Mouse (Mus musculus): ENCODE results near the gene Slc2a1. TPM values are rescaled to one million over a fixed set of nuclear protein-coding genes. Genes with fewer than 3 reads are reported as not detected.

The Slc2a1 gene
- polyA plus RNA-seq, 1 experiment: 47.7 TPM

- WGBS: 94% methylated on average over 5 of the region's 5 CpGs
- Histone ChIP-seq H3K27ac (ENCODE audit: insufficient read depth, low read length) (no peak overlapping the region), H3K27me3 (ENCODE audit: control insufficient read depth, insufficient read depth, low read length) (no peaks in the 10 kb centered on the region), H3K36me3 (ENCODE audit: control insufficient read depth, insufficient read depth, low read length) (peaks cover 8% of the 10 kb centered on the region), H3K4me3 (ENCODE audit: extremely low read depth, insufficient read depth, insufficient read length) (no peak overlapping the region), H3K4me1 (ENCODE audit: control insufficient read depth, insufficient read depth, insufficient read length) (peaks cover 6% of the 10 kb centered on the region; the same call in 1 of the 2 replicates)
- DNase-seq (ENCODE audit: low read depth in 1 of 2, low spot score in 2 of 2): no peak
- no peak for TF ChIP-seq CTCF (IDR thresholded peaks at IDR 0.05; ENCODE audit: extremely low read depth, insufficient read depth, insufficient read length, insufficient replicate concordance)
- TF ChIP-seq POLR2A (IDR thresholded peaks at IDR 0.05; ENCODE audit: low read depth, low read length): no peak
These were observed 9.1 kb downstream of the Slc2a1 start for GRCm38 (mm10) chr4:119117571-119117970.

- H3K4me3 ChIP-seq (ENCODE audit: extremely low read depth, insufficient read depth, insufficient read length): no peak overlapping the region
- H3K27me3 ChIP-seq (ENCODE audit: control insufficient read depth, insufficient read depth, low read length): no peaks in the 10 kb centered on the region
- H3K4me1 ChIP-seq (ENCODE audit: control insufficient read depth, insufficient read depth, insufficient read length): peaks cover 4% of the 10 kb centered on the region; the same call in 1 of the 2 replicates
- peaks cover 7% of the 10 kb centered on the region for H3K36me3 ChIP-seq (ENCODE audit: control insufficient read depth, insufficient read depth, low read length)
- no peak for TF ChIP-seq POLR2A (IDR thresholded peaks at IDR 0.05; ENCODE audit: low read depth, low read length)
- no peak for TF ChIP-seq CTCF (IDR thresholded peaks at IDR 0.05; ENCODE audit: extremely low read depth, insufficient read depth, insufficient read length, insufficient replicate concordance)
- WGBS: 45% methylated on average over 4 of the region's 4 CpGs
- no peak for DNase-seq (ENCODE audit: low read depth in 1 of 2, low spot score in 2 of 2)
- peak overlapping the region; percentile 44 for H3K27ac ChIP-seq (ENCODE audit: insufficient read depth, low read length)
These were observed 10.2 kb downstream of the Slc2a1 start for GRCm38 (mm10) chr4:119118659-119119077.

- 0 out of 2 replicates have a peak overlapping the region, but pooled peaks have one; percentile 13 for H3K27ac ChIP-seq (ENCODE audit: insufficient read depth, low read length)
- TF ChIP-seq CTCF (IDR thresholded peaks at IDR 0.05; ENCODE audit: extremely low read depth, insufficient read depth, insufficient read length, insufficient replicate concordance) (no peak), POLR2A (IDR thresholded peaks at IDR 0.05; ENCODE audit: low read depth, low read length) (no peak)
- no peak for DNase-seq (ENCODE audit: low read depth in 1 of 2, low spot score in 2 of 2)
- H3K36me3 ChIP-seq (ENCODE audit: control insufficient read depth, insufficient read depth, low read length): peaks cover 9% of the 10 kb centered on the region
- H3K4me3 ChIP-seq (ENCODE audit: extremely low read depth, insufficient read depth, insufficient read length): no peak overlapping the region
- 85% methylated on average over 5 of the region's 5 CpGs for WGBS
- peaks cover 4% of the 10 kb centered on the region; the same call in 1 of the 2 replicates for H3K4me1 ChIP-seq (ENCODE audit: control insufficient read depth, insufficient read depth, insufficient read length)
- no peaks in the 10 kb centered on the region for H3K27me3 ChIP-seq (ENCODE audit: control insufficient read depth, insufficient read depth, low read length)
These were observed 10.8 kb downstream of the Slc2a1 start for GRCm38 (mm10) chr4:119119354-119119753.

GRCm38 (mm10) chr4:119120095-119120494 is 11.6 kb downstream of the Slc2a1 start:
- H3K4me1 ChIP-seq (ENCODE audit: control insufficient read depth, insufficient read depth, insufficient read length): peaks cover 10% of the 10 kb centered on the region; the same call in 1 of the 2 replicates
- no peaks in the 10 kb centered on the region for H3K27me3 ChIP-seq (ENCODE audit: control insufficient read depth, insufficient read depth, low read length)
- TF ChIP-seq CTCF (IDR thresholded peaks at IDR 0.05; ENCODE audit: extremely low read depth, insufficient read depth, insufficient read length, insufficient replicate concordance) (no peak), POLR2A (IDR thresholded peaks at IDR 0.05; ENCODE audit: low read depth, low read length) (no peak)
- WGBS: 94% methylated on average over 6 of the region's 6 CpGs
- peaks cover 9% of the 10 kb centered on the region for H3K36me3 ChIP-seq (ENCODE audit: control insufficient read depth, insufficient read depth, low read length)
- no peak for DNase-seq (ENCODE audit: low read depth in 1 of 2, low spot score in 2 of 2)
- no peak overlapping the region for H3K4me3 ChIP-seq (ENCODE audit: extremely low read depth, insufficient read depth, insufficient read length)
- no peak overlapping the region for H3K27ac ChIP-seq (ENCODE audit: insufficient read depth, low read length)

- peaks cover 9% of the 10 kb centered on the region for H3K36me3 ChIP-seq (ENCODE audit: control insufficient read depth, insufficient read depth, low read length)
- WGBS: 69% methylated on average over 4 of the region's 4 CpGs
- no peak overlapping the region for H3K27ac ChIP-seq (ENCODE audit: insufficient read depth, low read length)
- no peak for DNase-seq (ENCODE audit: low read depth in 1 of 2, low spot score in 2 of 2)
- no peak for TF ChIP-seq CTCF (IDR thresholded peaks at IDR 0.05; ENCODE audit: extremely low read depth, insufficient read depth, insufficient read length, insufficient replicate concordance)
- TF ChIP-seq POLR2A (IDR thresholded peaks at IDR 0.05; ENCODE audit: low read depth, low read length): no peak
- H3K4me3 ChIP-seq (ENCODE audit: extremely low read depth, insufficient read depth, insufficient read length): no peak overlapping the region
- peaks cover 20% of the 10 kb centered on the region for H3K4me1 ChIP-seq (ENCODE audit: control insufficient read depth, insufficient read depth, insufficient read length)
- no peaks in the 10 kb centered on the region for H3K27me3 ChIP-seq (ENCODE audit: control insufficient read depth, insufficient read depth, low read length)
These were observed 12.7 kb downstream of the Slc2a1 start for GRCm38 (mm10) chr4:119121249-119121648.

GRCm38 (mm10) chr4:119124771-119125273 is 16.3 kb downstream of the Slc2a1 start:
- Histone ChIP-seq H3K4me1 (ENCODE audit: control insufficient read depth, insufficient read depth, insufficient read length) (peaks cover 35% of the 10 kb centered on the region), H3K4me3 (ENCODE audit: extremely low read depth, insufficient read depth, insufficient read length) (no peak overlapping the region), H3K27ac (ENCODE audit: insufficient read depth, low read length) (peak overlapping the region; percentile 96), H3K36me3 (ENCODE audit: control insufficient read depth, insufficient read depth, low read length) (peaks cover 9% of the 10 kb centered on the region), H3K27me3 (ENCODE audit: control insufficient read depth, insufficient read depth, low read length) (no peaks in the 10 kb centered on the region)
- DNase-seq (ENCODE audit: low read depth in 1 of 2, low spot score in 2 of 2): no peak
- no peak for TF ChIP-seq CTCF (IDR thresholded peaks at IDR 0.05; ENCODE audit: extremely low read depth, insufficient read depth, insufficient read length, insufficient replicate concordance)
- TF ChIP-seq POLR2A (IDR thresholded peaks at IDR 0.05; ENCODE audit: low read depth, low read length): no peak
- 64% methylated on average over 2 of the region's 2 CpGs for WGBS

GRCm38 (mm10) chr4:119125577-119126270 is 17.2 kb downstream of the Slc2a1 start:
- TF ChIP-seq POLR2A (IDR thresholded peaks at IDR 0.05; ENCODE audit: low read depth, low read length) (no peak), CTCF (IDR thresholded peaks at IDR 0.05; ENCODE audit: extremely low read depth, insufficient read depth, insufficient read length, insufficient replicate concordance) (no peak)
- 69% methylated on average over 9 of the region's 9 CpGs for WGBS
- Histone ChIP-seq H3K36me3 (ENCODE audit: control insufficient read depth, insufficient read depth, low read length) (peaks cover 9% of the 10 kb centered on the region), H3K4me3 (ENCODE audit: extremely low read depth, insufficient read depth, insufficient read length) (no peak overlapping the region), H3K4me1 (ENCODE audit: control insufficient read depth, insufficient read depth, insufficient read length) (peaks cover 36% of the 10 kb centered on the region), H3K27me3 (ENCODE audit: control insufficient read depth, insufficient read depth, low read length) (no peaks in the 10 kb centered on the region), H3K27ac (ENCODE audit: insufficient read depth, low read length) (peak overlapping the region; percentile 96)
- no peak for DNase-seq (ENCODE audit: low read depth in 1 of 2, low spot score in 2 of 2)

Data from spleen, adult 2 months (tissue).